Mouse (Mus musculus) CH12.LX (cell line): Measurements from ENCODE around the gene Fxyd3. TPM values are rescaled to one million over a fixed set of nuclear protein-coding genes. Genes with fewer than 3 reads are reported as not detected.

Source experiments
- DNase-seq: peaks from one replicate; pipeline ENCODE4 v3.0.0-alpha.2; 2013; ENCODE audit errors: extremely low read depth
- H3K27ac ChIP-seq: 2 replicates; pipeline ENCODE4 v1.5.1; 2012; ENCODE audit warnings: low read depth, mild to moderate bottlenecking, control low read depth, moderate library complexity; ENCODE audit not compliant: insufficient read depth
- H3K27me3 ChIP-seq: replicated peaks from 2 replicates; pipeline ENCODE3; 2012; ENCODE audit warnings: inconsistent platforms
- H3K36me3 ChIP-seq, 2 experiments: replicated peaks in 1 of 2; 2 replicates each; pipeline versions ENCODE3 to v1.6.1; 2012; ENCODE audit warnings: inconsistent platforms in 1 of 2, low read length in 1 of 2, mild to moderate bottlenecking in 1 of 2, mixed read lengths in 1 of 2, moderate library complexity in 1 of 2; ENCODE audit not compliant: control insufficient read depth in 1 of 2, insufficient read depth in 1 of 2
- H3K4me1 ChIP-seq, 2 experiments: 2 replicates each; pipeline ENCODE4 v1.6.1; 2012; ENCODE audit warnings: inconsistent platforms in 1 of 2, moderate library complexity in 1 of 2; ENCODE audit not compliant: insufficient read depth in 2 of 2, control insufficient read depth in 1 of 2
- H3K4me2 ChIP-seq: 2 replicates; pipeline ENCODE4 v1.6.1; 2012; ENCODE audit warnings: low read depth, mild to moderate bottlenecking, control low read depth; ENCODE audit not compliant: poor library complexity, insufficient read depth, severe bottlenecking
- H3K4me3 ChIP-seq, 3 experiments: fragments of 150-350 bp in 1 of 3; sonication (generic) in 1 of 3; replicated peaks in 1 of 3; 2 replicates each; pipeline versions ENCODE3 to v1.5.1; 2011 to 2012; ENCODE audit warnings: low read depth in 2 of 3, low read length in 2 of 3, mild to moderate bottlenecking in 2 of 3, moderate library complexity in 2 of 3, control low read depth in 1 of 3, improper control_type of control experiment in 1 of 3, inconsistent platforms in 1 of 3, mixed read lengths in 1 of 3; ENCODE audit not compliant: poor library complexity in 1 of 3
- H3K79me2 ChIP-seq: replicated peaks from 2 replicates; pipeline ENCODE4 v1.6.1; 2012; ENCODE audit warnings: mild to moderate bottlenecking, moderate library complexity; ENCODE audit not compliant: control insufficient read depth, poor library complexity, insufficient read depth, severe bottlenecking; ENCODE audit errors: extremely low read depth
- H3K9ac ChIP-seq: 2 replicates; pipeline ENCODE4 v1.6.1; 2012; ENCODE audit warnings: low read depth, mild to moderate bottlenecking, control low read depth, moderate library complexity; ENCODE audit not compliant: insufficient read depth
- H3K9me3 ChIP-seq: replicated peaks from 2 replicates; pipeline ENCODE3; 2012; ENCODE audit warnings: low read length, inconsistent platforms, mixed read lengths
- CHD2 ChIP-seq: IDR thresholded peaks from 2 replicates; pipeline ENCODE4 v1.6.1; 2011; ENCODE audit warnings: low read length, improper control_type of control experiment
- ELF1 ChIP-seq: IDR thresholded peaks from 2 replicates; pipeline ENCODE4 v1.6.1; 2014; ENCODE audit warnings: low read depth, mild to moderate bottlenecking, inconsistent platforms, low read length, improper control_type of control experiment
- ETS1 ChIP-seq: conservative IDR thresholded peaks from 2 replicates; pipeline ENCODE4 v1.6.1; 2012; ENCODE audit warnings: low read depth, mild to moderate bottlenecking, inconsistent platforms, low read length, improper control_type of control experiment, moderate library complexity
- KAT2A ChIP-seq: IDR thresholded peaks from 2 replicates; pipeline ENCODE4 v1.6.1; 2012; ENCODE audit warnings: low read length, improper control_type of control experiment, inconsistent platforms; ENCODE audit not compliant: insufficient replicate concordance
- MAFK ChIP-seq: IDR thresholded peaks from 2 replicates; pipeline ENCODE4 v1.6.1; 2011; ENCODE audit warnings: low read length, improper control_type of control experiment; ENCODE audit not compliant: insufficient replicate concordance
- MAX ChIP-seq: IDR thresholded peaks from 2 replicates; pipeline ENCODE4 v1.6.1; 2011; ENCODE audit warnings: low read length, improper control_type of control experiment
- PAX5 ChIP-seq: IDR thresholded peaks from 2 replicates; pipeline ENCODE4 v1.6.1; 2012; ENCODE audit warnings: low read length, inconsistent platforms, mixed read lengths
- RAD21 ChIP-seq: IDR thresholded peaks from 2 replicates; pipeline ENCODE4 v1.6.1; 2011; ENCODE audit warnings: low read depth, mild to moderate bottlenecking, low read length, improper control_type of control experiment, moderate library complexity
- TBP ChIP-seq: conservative IDR thresholded peaks from 2 replicates; pipeline ENCODE4 v1.6.1; 2011; ENCODE audit warnings: low read depth, low read length, improper control_type of control experiment
- USF1 ChIP-seq: IDR thresholded peaks from 2 replicates; pipeline ENCODE4 v1.6.1; 2014; ENCODE audit warnings: low read depth, mild to moderate bottlenecking, inconsistent platforms, low read length, improper control_type of control experiment
- ZNF384 ChIP-seq: IDR thresholded peaks from 2 replicates; pipeline ENCODE4 v1.6.1; 2012; ENCODE audit warnings: low read depth, low read length, improper control_type of control experiment, inconsistent platforms
- dilution Hi-C: fragments of 300-500 bp; cut with MboI; formaldehyde crosslinking; loops from 2 replicates; pipeline ENCODE4 v1.14.3; 2020; ENCODE audit warnings: low sequenced_read_pairs; ENCODE audit not compliant: extremely low pct_unique_long_range_greater_than_20kb, extremely low pct_ligation_motif_present
- in situ Hi-C: fragments of 300-500 bp; cut with MboI; formaldehyde crosslinking; loops from 3 replicates; pipeline ENCODE4 v1.14.3; 2019; ENCODE audit warnings: low sequenced_read_pairs, low pct_ligation_motif_present, low pct_unique_long_range_greater_than_20kb, mixed read lengths
- polyA plus RNA-seq: library from polyadenylated mRNA; unstranded; fragments of >175 nt; gene quantifications from 2 replicates; pipeline ENCODE4 v1.2.1, GENCODE M21; 2012; ENCODE audit warnings: low read depth; ENCODE audit not compliant: insufficient read length
- total RNA-seq, 2 experiments: library from RNA; depleted of rRNA; stranded (reverse); fragments of 300-350 nt in 1 of 2; fragments of >200 nt in 1 of 2; gene quantifications; 2 replicates each; pipeline ENCODE4 v1.2.3; 2012 to 2014

The Fxyd3 gene
- total and polyA plus RNA-seq, 3 experiments = not detected

DNA sequence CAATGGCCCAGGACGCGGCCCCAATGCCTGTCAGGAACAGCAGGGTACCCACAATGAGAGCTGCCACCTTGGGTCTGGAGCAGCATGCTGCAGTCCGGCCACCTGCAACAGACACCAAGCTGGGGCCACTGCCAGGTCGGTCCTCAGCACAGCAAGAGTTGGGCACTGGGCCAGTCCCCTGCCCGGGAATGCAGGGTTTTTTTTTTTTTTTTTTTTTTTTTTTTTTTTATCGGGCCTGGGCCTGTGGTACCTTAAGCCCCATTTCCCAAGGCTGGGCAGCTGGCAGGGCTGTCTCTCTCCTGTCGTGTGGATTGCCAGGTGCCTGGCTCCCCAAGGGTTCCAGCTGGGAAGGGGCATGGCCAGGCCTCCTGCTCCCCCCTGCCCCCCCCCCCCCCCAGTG, 32.6 kb upstream of the Fxyd3 start:
- H3K4me3 ChIP-seq = peak overlapping the region in 1 of 3 experiments; percentile 48
- peaks cover 35 to 77% of the 10 kb centered on the region in 2 experiments for H3K4me1 ChIP-seq
- in situ Hi-C loops = no loop called here

DNA sequence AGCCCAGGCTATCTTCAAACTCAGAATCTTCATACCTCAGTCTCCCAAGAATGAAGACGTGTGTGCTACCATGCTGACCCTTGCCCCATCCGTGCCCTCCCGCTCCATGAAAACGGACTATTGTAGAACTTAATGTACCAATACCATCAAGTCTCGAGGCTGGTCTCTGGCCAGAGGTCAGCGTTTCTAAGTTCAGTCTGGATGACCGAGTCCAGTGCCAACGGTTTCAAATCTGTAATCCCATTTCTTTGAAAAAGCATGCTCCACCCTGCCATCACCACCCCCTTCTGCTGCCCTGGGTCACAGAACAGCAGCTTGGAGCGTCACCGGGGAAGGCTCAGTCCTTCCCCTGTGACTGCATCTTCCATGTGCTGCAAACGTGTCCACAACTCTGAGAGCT, 31.3 kb upstream of the Fxyd3 start:
- no peaks in the 10 kb centered on the region for H3K79me2 ChIP-seq

More for the DNA sequence above, 32.6 kb upstream of the Fxyd3 start:
- peaks cover 0 to 33% of the 10 kb centered on the region in 2 experiments for H3K36me3 ChIP-seq
- TF ChIP-seq ZNF384 (peak; percentile 27; the same call in 1 of the 2 replicates), KAT2A (no peak)
- no peak overlapping the region for H3K4me2 ChIP-seq
- H3K9ac ChIP-seq = no peak overlapping the region
- dilution Hi-C loops = no loop called here
- H3K27ac ChIP-seq = no peak overlapping the region
- H3K9me3 ChIP-seq = no peaks in the 10 kb centered on the region
- H3K27me3 ChIP-seq = no peaks in the 10 kb centered on the region
- H3K79me2 ChIP-seq = no peaks in the 10 kb centered on the region
- no peak for DNase-seq

DNA sequence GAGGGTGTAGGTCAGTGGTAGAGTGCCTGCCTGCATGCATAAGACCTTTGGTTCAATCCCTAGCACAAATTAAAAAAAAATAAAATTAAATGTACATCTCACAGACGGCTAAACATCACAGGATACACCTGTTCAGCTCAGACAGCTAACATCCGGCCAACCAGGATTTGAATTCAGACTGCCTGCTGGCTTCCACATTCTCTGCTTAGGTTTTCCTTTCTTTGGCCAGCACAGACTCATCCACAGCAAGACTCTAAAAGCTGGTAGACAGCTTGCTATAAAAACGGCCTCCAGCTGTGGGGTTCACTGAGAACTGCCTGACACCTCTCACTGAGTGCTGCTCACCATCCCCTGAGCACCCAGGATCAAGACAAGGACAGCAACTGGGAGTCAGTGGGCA, 29.7 kb upstream of the Fxyd3 start:
- in situ Hi-C loops = no loop called here
- dilution Hi-C loops = no loop called here
- Histone ChIP-seq H3K4me3 (no peak overlapping the region), H3K4me1 (peaks cover 15 to 50% of the 10 kb centered on the region in 2 experiments), H3K4me2 (no peak overlapping the region), H3K9me3 (no peaks in the 10 kb centered on the region), H3K27me3 (no peaks in the 10 kb centered on the region), H3K27ac (no peak overlapping the region), H3K36me3 (peaks cover 0 to 61% of the 10 kb centered on the region in 2 experiments), H3K9ac (no peak overlapping the region), H3K79me2 (no peaks in the 10 kb centered on the region)
- TF ChIP-seq PAX5 (no peak), ELF1 (no peak), MAFK (no peak), ETS1 (no peak)
- no peak for DNase-seq

More for the DNA sequence above, 31.3 kb upstream of the Fxyd3 start:
- no peaks in the 10 kb centered on the region for H3K27me3 ChIP-seq
- H3K9me3 ChIP-seq = no peaks in the 10 kb centered on the region
- peaks cover 23 to 64% of the 10 kb centered on the region in 2 experiments for H3K4me1 ChIP-seq
- in situ Hi-C loops (no loop called here), dilution Hi-C loops (no loop called here)
- TF ChIP-seq ETS1 (no peak), RAD21 (no peak), CHD2 (no peak), KAT2A (no peak), USF1 (no peak), MAX (no peak), TBP (no peak)
- H3K9ac ChIP-seq = no peak overlapping the region
- no peak overlapping the region for H3K4me3 ChIP-seq
- peaks cover 0 to 46% of the 10 kb centered on the region in 2 experiments for H3K36me3 ChIP-seq
- DNase-seq = no peak
- H3K4me2 ChIP-seq = no peak overlapping the region
- no peak overlapping the region for H3K27ac ChIP-seq
